Mouse (Mus musculus) large intestine, adult 2 months (tissue): ENCODE results near the gene Vmn1r30. TPM values are rescaled to one million over a fixed set of nuclear protein-coding genes. Genes with fewer than 3 reads are reported as not detected.

ENCODE experiments used
- DNase-seq: peaks from one replicate; pipeline ENCODE4 v3.0.0-alpha.2; 2012; ENCODE audit warnings: low read depth, low spot score
- WGBS: fragments of 180-500 bp; shearing (Covaris S2); methylation state at CpG from one replicate; pipeline ENCODE4 v1.1.7; 2018; 5-methylcytosine and 5-hydroxymethylcytosine counted together
- polyA plus RNA-seq: library from polyadenylated mRNA; depleted of rRNA; stranded (reverse); fragments of >200 nt; gene quantifications from 2 replicates; pipeline ENCODE4 v1.2.3, GENCODE M21; 2012; rRNA removed

Gene Vmn1r30
- polyA plus RNA-seq, result not detected in 2 replicates

DNA sequence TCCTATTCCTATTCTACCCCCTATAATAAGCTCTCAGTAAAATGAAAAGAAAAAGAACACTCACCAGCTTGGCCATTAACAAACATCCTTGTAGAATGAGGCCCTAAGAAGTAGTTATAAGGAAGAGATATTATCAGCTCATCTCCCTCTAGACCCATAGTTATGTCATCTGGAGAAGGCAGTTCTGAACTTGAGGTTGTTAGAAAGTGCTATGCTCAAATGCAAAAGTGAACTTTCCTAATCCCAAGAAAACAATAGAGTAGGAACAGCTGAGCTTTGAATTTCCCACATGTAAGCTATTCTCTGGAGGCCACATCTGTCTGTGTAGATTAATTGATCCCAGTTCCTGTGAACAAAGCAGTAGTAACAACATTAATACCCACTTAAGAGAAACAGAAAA, at the start of gene Vmn1r30:
Vmn1r30 (minus strand) TSS at position 101 of the 400 bp plus-strand sequence.
- DNase-seq, result no peak

GRCm38 (mm10) chr6:58475230-58475629, 32.0 kb upstream of the Vmn1r30 start, which contains the start of gene Vmn1r31:
TSS of gene Vmn1r31 (minus strand) at chr6:58475330.
- WGBS, result 89% methylated on average over 1 of the region's 1 CpGs
- no peak for DNase-seq

Other genes starting within 250 kb of the Vmn1r30 start
- gene Vmn1r27, start 224.6 kb downstream of the Vmn1r30 start, polyA plus RNA-seq, result not detected in 2 replicates
- not detected in 2 replicates for gene Vmn1r28, start 181.3 kb downstream of the Vmn1r30 start, polyA plus RNA-seq
- gene Vmn1r29, start 141.8 kb downstream of the Vmn1r30 start, polyA plus RNA-seq, result not detected in 2 replicates
- not detected in 2 replicates for gene Vmn1r31, start 31.9 kb upstream of the Vmn1r30 start, polyA plus RNA-seq
- gene Abcg2, start 141.1 kb upstream of the Vmn1r30 start, polyA plus RNA-seq, result 62.8 and 81.4 TPM in 2 replicates